ENCODE assay signal across 20 mouse cellular contexts in the genomic region with DNA sequence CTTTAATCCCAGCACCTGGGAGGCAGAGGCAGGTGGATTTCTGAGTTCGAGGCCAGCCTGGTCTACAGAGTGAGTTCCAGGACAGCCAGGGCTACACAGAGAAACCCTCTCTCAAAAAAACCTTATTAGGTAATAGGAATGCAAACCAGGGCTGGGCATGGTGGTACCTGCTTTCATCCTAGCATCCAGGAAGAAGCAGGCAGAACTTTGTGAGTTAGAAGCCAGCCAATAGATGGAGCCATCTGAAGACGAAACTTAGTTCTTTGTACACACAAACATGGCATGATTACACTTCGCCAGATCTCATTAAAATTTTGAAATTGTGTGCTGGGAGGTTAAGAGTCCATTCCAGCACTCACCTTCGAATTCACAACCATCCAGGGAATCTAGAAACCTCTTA. TPM values are rescaled to one million over a fixed set of nuclear protein-coding genes. Genes with fewer than 3 reads are reported as not detected.
A peak's percentile ranks its signal among the peaks of the same experiment; 100 is the strongest.
DNase-seq lines count a peak whose midpoint lies in the region; ATAC-seq and TF ChIP-seq lines count a peak whose summit lies in the region.
"Had no signal": no experiment of that assay in that cellular context is flagged by ENCODE, and none has a peak within 500 bp of the region (broad histone marks: within the 10 kb centered on the region; RNA-seq: fewer than 3 reads in every experiment).

No protein-coding gene starts in this region.

- H3K4me2 ChIP-seq in forebrain, embryonic 13.5 days = no peak overlapping the region
- no peak overlapping the region for H3K4me2 ChIP-seq in forebrain, embryonic 11.5 days (ENCODE audit: low read depth, low read length, severe bottlenecking)
- no peak overlapping the region for H3K4me2 ChIP-seq in kidney, embryonic 16.5 days (replicated peaks; ENCODE audit: low read depth, low read length)
- H3K4me2 ChIP-seq in neural tube, embryonic 15.5 days = no peak overlapping the region
- no peak overlapping the region for H3K4me2 ChIP-seq in stomach, postnatal 0 days (replicated peaks; ENCODE audit: low read depth)
- H3K4me2 ChIP-seq: heart, embryonic 15.5 days; neural tube, embryonic 12.5 days had no signal

- H3K4me1 ChIP-seq in forebrain, embryonic 13.5 days = no peaks in the 10 kb centered on the region
- no peaks in the 10 kb centered on the region for H3K4me1 ChIP-seq in forebrain, embryonic 11.5 days (replicated peaks; ENCODE audit: control insufficient read depth, insufficient read depth, low read length)
- no peaks in the 10 kb centered on the region for H3K4me1 ChIP-seq in kidney, embryonic 16.5 days (ENCODE audit: insufficient read depth, low read length)
- 0 out of 2 replicates have a peak, but pooled peaks cover 5% of the 10 kb centered on the region for H3K4me1 ChIP-seq in neural tube, embryonic 15.5 days
- H3K4me1 ChIP-seq in stomach, postnatal 0 days (replicated peaks; ENCODE audit: control insufficient read depth, insufficient read depth) = no peaks in the 10 kb centered on the region
- H3K4me1 ChIP-seq: heart, embryonic 15.5 days; neural tube, embryonic 12.5 days had no signal

- no peak overlapping the region for H3K27ac ChIP-seq in forebrain, embryonic 13.5 days
- H3K27ac ChIP-seq in forebrain, embryonic 11.5 days (ENCODE audit: low read depth, low read length) = no peak overlapping the region
- H3K27ac ChIP-seq in kidney, embryonic 16.5 days (ENCODE audit: low read length) = no peak overlapping the region
- H3K27ac ChIP-seq in neural tube, embryonic 15.5 days (replicated peaks) = no peak overlapping the region
- no peak overlapping the region for H3K27ac ChIP-seq in stomach, postnatal 0 days (replicated peaks)
- H3K27ac ChIP-seq: heart, embryonic 15.5 days; neural tube, embryonic 12.5 days had no signal

- H3K9me3 ChIP-seq in forebrain, embryonic 13.5 days (replicated peaks) = no peaks in the 10 kb centered on the region
- no peaks in the 10 kb centered on the region for H3K9me3 ChIP-seq in forebrain, embryonic 11.5 days (ENCODE audit: control insufficient read depth, low read length)
- no peaks in the 10 kb centered on the region for H3K9me3 ChIP-seq in kidney, embryonic 16.5 days (ENCODE audit: low read length)
- H3K9me3 ChIP-seq in neural tube, embryonic 15.5 days (replicated peaks) = no peaks in the 10 kb centered on the region
- no peaks in the 10 kb centered on the region for H3K9me3 ChIP-seq in stomach, postnatal 0 days (ENCODE audit: control insufficient read depth, low read length)
- H3K9me3 ChIP-seq: heart, embryonic 15.5 days; neural tube, embryonic 12.5 days had no signal

- DNase-seq in forebrain, embryonic 11.5 days (ENCODE audit: low spot score) = no peak
- DNase-seq in kidney, postnatal 14 days = no peak
- no peak for DNase-seq in neural tube, embryonic 10.5 days (ENCODE audit: extremely low spot score, low spot score)
- no peak for DNase-seq in stomach, postnatal 0 days (ENCODE audit: low spot score)
- no peak for DNase-seq in left cerebral cortex, adult 8-10 months (ENCODE audit: low spot score in 2 of 2)
- DNase-seq: adrenal gland, adult 8-10 months; cerebellum, postnatal 25 days; gastrocnemius, postnatal 14 days; heart, adult 18-20 months; heart, postnatal 4 days; kidney, adult 2 months; kidney, postnatal 4 days; lung, postnatal 36 days; right cerebral cortex, adult 18-20 months; thymus, postnatal 25 days had no signal

- peaks cover 13% of the 10 kb centered on the region; the same call in 1 of the 2 replicates for H3K36me3 ChIP-seq in forebrain, embryonic 13.5 days (ENCODE audit: poor library complexity, severe bottlenecking)
- no peaks in the 10 kb centered on the region for H3K36me3 ChIP-seq in forebrain, embryonic 11.5 days (ENCODE audit: control insufficient read depth, insufficient read depth, low read length)
- 0 out of 2 replicates have a peak, but pooled peaks cover 7% of the 10 kb centered on the region for H3K36me3 ChIP-seq in kidney, embryonic 16.5 days (ENCODE audit: insufficient read depth, low read length)
- no peaks in the 10 kb centered on the region for H3K36me3 ChIP-seq in neural tube, embryonic 15.5 days
- no peaks in the 10 kb centered on the region for H3K36me3 ChIP-seq in stomach, postnatal 0 days (ENCODE audit: control insufficient read depth, insufficient read depth, low read length)

- ATAC-seq in forebrain, embryonic 13.5 days = 0 out of 2 replicates have a peak, but pooled peaks have one; percentile 7
- no peak for ATAC-seq in forebrain, embryonic 11.5 days (replicated peaks; ENCODE audit: low FRiP score)
- peak; percentile 32; the same call in 1 of the 2 replicates for ATAC-seq in kidney, embryonic 16.5 days (ENCODE audit: low FRiP score, low TSS enrichment)
- ATAC-seq in neural tube, embryonic 15.5 days (ENCODE audit: low FRiP score) = peak; percentile 46; the same call in 1 of the 2 replicates
- no peak for ATAC-seq in stomach, postnatal 0 days (ENCODE audit: low FRiP score, low TSS enrichment)

- TF ChIP-seq CTCF in stomach, postnatal 0 days (IDR thresholded peaks at IDR 0.05; ENCODE audit: low read depth) = peak; percentile 36

- no peak overlapping the region for H3K9ac ChIP-seq in forebrain, embryonic 13.5 days
- no peak overlapping the region for H3K9ac ChIP-seq in forebrain, embryonic 11.5 days (ENCODE audit: low read length)
- H3K9ac ChIP-seq in kidney, embryonic 16.5 days (replicated peaks; ENCODE audit: low read length) = no peak overlapping the region
- no peak overlapping the region for H3K9ac ChIP-seq in neural tube, embryonic 15.5 days (replicated peaks)
- no peak overlapping the region for H3K9ac ChIP-seq in stomach, postnatal 0 days (ENCODE audit: low read length)
- H3K9ac ChIP-seq: heart, embryonic 15.5 days; neural tube, embryonic 12.5 days had no signal

- H3K4me3 ChIP-seq in forebrain, embryonic 13.5 days = no peak overlapping the region
- no peak overlapping the region for H3K4me3 ChIP-seq in forebrain, embryonic 11.5 days (ENCODE audit: low read depth, low read length)
- no peak overlapping the region for H3K4me3 ChIP-seq in kidney, embryonic 16.5 days (ENCODE audit: low read length)
- H3K4me3 ChIP-seq in neural tube, embryonic 15.5 days (replicated peaks) = no peak overlapping the region
- no peak overlapping the region for H3K4me3 ChIP-seq in stomach, postnatal 0 days (ENCODE audit: low read depth, low read length)
- H3K4me3 ChIP-seq: heart, embryonic 15.5 days; neural tube, embryonic 12.5 days had no signal

- TF ChIP-seq EP300 in stomach, postnatal 0 days (optimal IDR thresholded peaks at IDR 0.05) = no peak

- WGBS in forebrain, embryonic 13.5 days = 76% methylated on average over 4 of the region's 4 CpGs
- WGBS in forebrain, embryonic 11.5 days = 88% methylated on average over 4 of the region's 4 CpGs
- 72% methylated on average over 4 of the region's 4 CpGs for WGBS in kidney, embryonic 16.5 days
- 78% methylated on average over 4 of the region's 4 CpGs for WGBS in neural tube, embryonic 15.5 days
- 67% methylated on average over 4 of the region's 4 CpGs for WGBS in stomach, postnatal 0 days

- H3K27me3 ChIP-seq in forebrain, embryonic 13.5 days = no peaks in the 10 kb centered on the region
- no peaks in the 10 kb centered on the region for H3K27me3 ChIP-seq in forebrain, embryonic 11.5 days (ENCODE audit: control insufficient read depth, insufficient read depth, low read length)
- H3K27me3 ChIP-seq in kidney, embryonic 16.5 days (ENCODE audit: insufficient read depth, low read length) = no peaks in the 10 kb centered on the region
- H3K27me3 ChIP-seq in neural tube, embryonic 15.5 days (replicated peaks) = no peaks in the 10 kb centered on the region
- H3K27me3 ChIP-seq in stomach, postnatal 0 days (ENCODE audit: control insufficient read depth, insufficient read depth, low read length) = no peaks in the 10 kb centered on the region
- H3K27me3 ChIP-seq: heart, embryonic 15.5 days; neural tube, embryonic 12.5 days had no signal

RNA-seq across cellular contexts. Expression of gene Rab30, which starts 10.9 kb away (rescaled TPM):
- polyA plus RNA-seq in forebrain, embryonic 13.5 days (2015; fragmentation: Nextera tagmentation; extraction: Ambion mirVana) = 19.8 and 21.4 TPM in 2 replicates
- polyA plus RNA-seq in forebrain, embryonic 11.5 days (2014; fragmentation: Nextera tagmentation; extraction: Ambion mirVana) = 18.2 and 19.1 TPM in 2 replicates
- polyA plus RNA-seq in kidney, embryonic 16.5 days (2015; fragmentation: Nextera tagmentation; extraction: Ambion mirVana) = 7.4 and 8.0 TPM in 2 replicates
- 22.0 and 23.5 TPM in 2 replicates for polyA plus RNA-seq in neural tube, embryonic 15.5 days (2015; fragmentation: Nextera tagmentation; extraction: Ambion mirVana)
- 12.1 and 13.3 TPM in 2 replicates for polyA plus RNA-seq in stomach, postnatal 0 days (2015; fragmentation: Nextera tagmentation; extraction: Ambion mirVana)
- 10 to 100 TPM; 42.1 to 51.0 (median 47.8) TPM for total RNA-seq in left cerebral cortex, adult 8-10 months (2022)

Comparison
In these comparisons a context has a peak if more than half of its experiments do, and no peak if none do; other contexts are left out.
1. ATAC-seq: peak in forebrain, embryonic 13.5 days (single experiment), kidney, embryonic 16.5 days (single experiment) and neural tube, embryonic 15.5 days (single experiment); none in forebrain, embryonic 11.5 days (single experiment) and stomach, postnatal 0 days (single experiment).